Comparison of ENCODE assay signal across 9 mouse cellular contexts in genomic region chr7:115371143-115371542, GRCm38 (mm10).
DNase-seq lines count a peak whose midpoint lies in the region; ATAC-seq lines count a peak whose summit lies in the region.
"Had no signal": no experiment of that assay in that cellular context is flagged by ENCODE, and none has a peak within 500 bp of the region (broad histone marks: within the 10 kb centered on the region; RNA-seq: fewer than 3 reads in every experiment).

No protein-coding gene starts in this region.

- intact Hi-C loops in heart, postnatal 36 days (cut with DNase I): no loop called here

- H3K27me3 ChIP-seq in heart, embryonic 13.5 days (replicated peaks): no peaks in the 10 kb centered on the region
- peaks cover 25% of the 10 kb centered on the region for H3K27me3 ChIP-seq in embryonic facial prominence, embryonic 12.5 days
- no peaks in the 10 kb centered on the region for H3K27me3 ChIP-seq in midbrain, embryonic 14.5 days (ENCODE audit: control insufficient read depth, insufficient read depth, low read length)
- no peaks in the 10 kb centered on the region for H3K27me3 ChIP-seq in kidney, embryonic 16.5 days (ENCODE audit: insufficient read depth, low read length)

- peaks cover 54% of the 10 kb centered on the region for H3K4me1 ChIP-seq in heart, embryonic 13.5 days
- peaks cover 8% of the 10 kb centered on the region; the same call in 1 of the 2 replicates for H3K4me1 ChIP-seq in embryonic facial prominence, embryonic 12.5 days
- H3K4me1 ChIP-seq in midbrain, embryonic 14.5 days (ENCODE audit: control insufficient read depth, insufficient read depth, low read length): no peaks in the 10 kb centered on the region
- H3K4me1 ChIP-seq in kidney, embryonic 16.5 days (ENCODE audit: insufficient read depth, low read length): 0 out of 2 replicates have a peak, but pooled peaks cover 6% of the 10 kb centered on the region

- H3K9ac ChIP-seq in heart, embryonic 13.5 days: no peak overlapping the region
- no peak overlapping the region for H3K9ac ChIP-seq in embryonic facial prominence, embryonic 12.5 days
- H3K9ac ChIP-seq in midbrain, embryonic 14.5 days (replicated peaks; ENCODE audit: low read length): no peak overlapping the region
- no peak overlapping the region for H3K9ac ChIP-seq in kidney, embryonic 16.5 days (replicated peaks; ENCODE audit: low read length)

- no peaks in the 10 kb centered on the region for H3K9me3 ChIP-seq in heart, embryonic 13.5 days
- no peaks in the 10 kb centered on the region for H3K9me3 ChIP-seq in embryonic facial prominence, embryonic 12.5 days
- H3K9me3 ChIP-seq in midbrain, embryonic 14.5 days (ENCODE audit: control insufficient read depth, low read length): no peaks in the 10 kb centered on the region
- H3K9me3 ChIP-seq in kidney, embryonic 16.5 days (ENCODE audit: low read length): no peaks in the 10 kb centered on the region

- no peaks in the 10 kb centered on the region for H3K36me3 ChIP-seq in heart, embryonic 13.5 days
- H3K36me3 ChIP-seq in embryonic facial prominence, embryonic 12.5 days: no peaks in the 10 kb centered on the region
- H3K36me3 ChIP-seq in midbrain, embryonic 14.5 days (ENCODE audit: control insufficient read depth, insufficient read depth, low read length): no peaks in the 10 kb centered on the region
- no peaks in the 10 kb centered on the region for H3K36me3 ChIP-seq in kidney, embryonic 16.5 days (ENCODE audit: insufficient read depth, low read length)

- ATAC-seq in heart, embryonic 13.5 days (ENCODE audit: extremely low read depth, insufficient number of reproducible peaks, low FRiP score, low TSS enrichment): no peak
- ATAC-seq in embryonic facial prominence, embryonic 12.5 days (ENCODE audit: insufficient number of reproducible peaks, insufficient read depth, low FRiP score, low TSS enrichment): peak; percentile 67; the same call in 1 of the 2 replicates
- no peak for ATAC-seq in midbrain, embryonic 14.5 days (ENCODE audit: low FRiP score, low TSS enrichment)
- ATAC-seq in kidney, embryonic 16.5 days (ENCODE audit: low FRiP score, low TSS enrichment): no peak

- DNase-seq in heart, postnatal 36 days: no peak
- DNase-seq in forelimb bud, embryonic 11.5 days (ENCODE audit: low read depth, low spot score): peak; percentile 19
- peak; percentile 65 for DNase-seq in midbrain, embryonic 14.5 days
- DNase-seq in embryo, embryonic 10.5 days (ENCODE audit: low spot score): no peak
- no peak for DNase-seq in kidney, adult 8-10 months
- DNase-seq: lung, postnatal 4 days had no signal

- 0 out of 2 replicates have a peak overlapping the region, but pooled peaks have one; percentile 4 for H3K27ac ChIP-seq in heart, embryonic 13.5 days (replicated peaks)
- no peak overlapping the region for H3K27ac ChIP-seq in embryonic facial prominence, embryonic 12.5 days
- H3K27ac ChIP-seq in midbrain, embryonic 14.5 days (replicated peaks; ENCODE audit: low read depth, low read length): no peak overlapping the region
- no peak overlapping the region for H3K27ac ChIP-seq in kidney, embryonic 16.5 days (ENCODE audit: low read length)

- no peak overlapping the region for H3K4me2 ChIP-seq in heart, embryonic 13.5 days
- H3K4me2 ChIP-seq in embryonic facial prominence, embryonic 12.5 days (replicated peaks): no peak overlapping the region
- no peak overlapping the region for H3K4me2 ChIP-seq in midbrain, embryonic 14.5 days (ENCODE audit: low read length)
- H3K4me2 ChIP-seq in kidney, embryonic 16.5 days (replicated peaks; ENCODE audit: low read depth, low read length): no peak overlapping the region

- no peak overlapping the region for H3K4me3 ChIP-seq in heart, embryonic 13.5 days
- no peak overlapping the region for H3K4me3 ChIP-seq in embryonic facial prominence, embryonic 12.5 days
- H3K4me3 ChIP-seq in midbrain, embryonic 14.5 days (replicated peaks; ENCODE audit: low read depth, low read length): no peak overlapping the region
- no peak overlapping the region for H3K4me3 ChIP-seq in kidney, embryonic 16.5 days (ENCODE audit: low read length)

- WGBS in heart, embryonic 13.5 days: 67% methylated on average over 9 of the region's 9 CpGs
- 33% methylated on average over 9 of the region's 9 CpGs for WGBS in embryonic facial prominence, embryonic 12.5 days
- 57% methylated on average over 9 of the region's 9 CpGs for WGBS in midbrain, embryonic 14.5 days
- 77% methylated on average over 9 of the region's 9 CpGs for WGBS in kidney, embryonic 16.5 days

Comparison
In these comparisons a context has a peak if more than half of its experiments do, and no peak if none do; other contexts are left out.
1. DNase-seq: peak in forelimb bud, embryonic 11.5 days (single experiment) and midbrain, embryonic 14.5 days (single experiment); none in heart, postnatal 36 days (0 of 2), embryo, embryonic 10.5 days (single experiment) and kidney, adult 8-10 months (0 of 2).